Mouse (Mus musculus) MEL (cell line): ENCODE results near the gene Cdan1. TPM values are rescaled to one million over a fixed set of nuclear protein-coding genes. Genes with fewer than 3 reads are reported as not detected.

Experiments
- DNase-seq: peaks from one replicate; pipeline ENCODE4 v3.0.0; 2011; ENCODE audit warnings: low read depth, low spot score
- H3K27ac ChIP-seq: 2 replicates; pipeline ENCODE4 v1.5.1; 2012; ENCODE audit warnings: low read depth, mild to moderate bottlenecking, control low read depth, low read length, moderate library complexity; ENCODE audit not compliant: control insufficient read depth
- H3K27me3 ChIP-seq, 2 experiments: fragments of 150-350 bp in 1 of 2; sonication (generic) in 1 of 2; 2 replicates each; pipeline ENCODE4 v1.6.1; 2012; ENCODE audit warnings: low read length in 2 of 2, mild to moderate bottlenecking in 2 of 2, improper control_type of control experiment in 1 of 2, moderate library complexity in 1 of 2; ENCODE audit not compliant: insufficient read depth in 2 of 2, control insufficient read depth in 1 of 2
- H3K36me3 ChIP-seq, 2 experiments: 2 replicates each; pipeline ENCODE4 v1.6.1; 2012 to 2014; ENCODE audit warnings: low read length in 2 of 2, improper control_type of control experiment in 1 of 2, inconsistent platforms in 1 of 2, mild to moderate bottlenecking in 1 of 2; ENCODE audit not compliant: insufficient read depth in 2 of 2, control insufficient read depth in 1 of 2
- H3K4me1 ChIP-seq, 2 experiments: fragments of 150-350 bp in 1 of 2; sonication (generic) in 1 of 2; 2 replicates each; pipeline ENCODE4 v1.6.1; 2012; ENCODE audit warnings: low read length in 2 of 2, improper control_type of control experiment in 1 of 2, mild to moderate bottlenecking in 1 of 2; ENCODE audit not compliant: insufficient read depth in 2 of 2, control insufficient read depth in 1 of 2
- H3K4me3 ChIP-seq, 2 experiments: fragments of 150-350 bp in 1 of 2; sonication (generic) in 1 of 2; 2 replicates each; pipeline ENCODE4 v1.5.1; 2012; ENCODE audit warnings: low read depth in 2 of 2, low read length in 2 of 2, mild to moderate bottlenecking in 2 of 2, moderate library complexity in 2 of 2, control low read depth in 1 of 2, improper control_type of control experiment in 1 of 2; ENCODE audit not compliant: control insufficient read depth in 1 of 2, insufficient read depth in 1 of 2
- H3K79me2 ChIP-seq: 2 replicates; pipeline ENCODE4 v1.6.1; 2012; ENCODE audit warnings: mild to moderate bottlenecking, low read length, moderate library complexity; ENCODE audit not compliant: control insufficient read depth, poor library complexity, insufficient read depth
- H3K9ac ChIP-seq: 2 replicates; pipeline ENCODE4 v1.6.1; 2012; ENCODE audit warnings: low read depth, mild to moderate bottlenecking, control low read depth, low read length, moderate library complexity; ENCODE audit not compliant: control insufficient read depth, poor library complexity, severe bottlenecking
- H3K9me3 ChIP-seq: fragments of 150-350 bp; sonication (generic); replicated peaks from 2 replicates; pipeline ENCODE4 v1.6.1; 2012; ENCODE audit warnings: mild to moderate bottlenecking, low read length, improper control_type of control experiment, moderate library complexity; ENCODE audit not compliant: insufficient read depth
- BHLHE40 ChIP-seq: IDR thresholded peaks from 2 replicates; pipeline ENCODE4 v1.6.1; 2012; ENCODE audit warnings: low read depth, mild to moderate bottlenecking, inconsistent platforms, low read length, improper control_type of control experiment, borderline replicate concordance
- CHD1 ChIP-seq: IDR thresholded peaks from 2 replicates; pipeline ENCODE4 v1.6.1; 2012; ENCODE audit warnings: low read depth, mild to moderate bottlenecking, inconsistent platforms, low read length, improper control_type of control experiment
- CHD2 ChIP-seq: IDR thresholded peaks from 2 replicates; pipeline ENCODE4 v1.6.1; 2011; ENCODE audit warnings: low read length, improper control_type of control experiment
- E2F4 ChIP-seq: IDR thresholded peaks from 2 replicates; pipeline ENCODE4 v1.6.1; 2011; ENCODE audit warnings: low read depth, low read length, improper control_type of control experiment, borderline replicate concordance
- ELF1 ChIP-seq: IDR thresholded peaks from 2 replicates; pipeline ENCODE4 v1.6.1; 2014; ENCODE audit warnings: low read depth, mild to moderate bottlenecking, inconsistent platforms, low read length, improper control_type of control experiment, moderate library complexity
- EP300 ChIP-seq, 2 experiments: IDR thresholded peaks; 2 replicates each; pipeline ENCODE4 v1.6.1; 2011; ENCODE audit warnings: improper control_type of control experiment in 2 of 2, low read length in 2 of 2, low read depth in 1 of 2, mild to moderate bottlenecking in 1 of 2
- ETS1 ChIP-seq: IDR thresholded peaks from 2 replicates; pipeline ENCODE4 v1.6.1; 2012; ENCODE audit warnings: low read depth, mild to moderate bottlenecking, inconsistent platforms, low read length, improper control_type of control experiment, moderate library complexity
- GATA1 ChIP-seq: IDR thresholded peaks from 2 replicates; pipeline ENCODE4 v1.6.1; 2011; ENCODE audit warnings: low read depth, low read length, improper control_type of control experiment
- JUND ChIP-seq: IDR thresholded peaks from 2 replicates; pipeline ENCODE4 v1.6.1; 2011; ENCODE audit warnings: low read depth, mild to moderate bottlenecking, improper control_type of control experiment, low read length
- KAT2A ChIP-seq: conservative IDR thresholded peaks from 2 replicates; pipeline ENCODE4 v1.6.1; 2012; ENCODE audit warnings: low read depth, low read length, improper control_type of control experiment, inconsistent platforms
- MAFK ChIP-seq: IDR thresholded peaks from 2 replicates; pipeline ENCODE4 v1.6.1; 2011; ENCODE audit warnings: low read depth, mild to moderate bottlenecking, low read length, improper control_type of control experiment, borderline replicate concordance
- MXI1 ChIP-seq: IDR thresholded peaks from 2 replicates; pipeline ENCODE4 v1.6.1; 2011; ENCODE audit warnings: mild to moderate bottlenecking, low read depth, low read length, improper control_type of control experiment
- MYB ChIP-seq: IDR thresholded peaks from 2 replicates; pipeline ENCODE4 v1.6.1; 2011; ENCODE audit warnings: mild to moderate bottlenecking, low read depth, low read length, improper control_type of control experiment
- MYC ChIP-seq: IDR thresholded peaks from 2 replicates; pipeline ENCODE4 v1.6.1; 2011; ENCODE audit warnings: low read depth, mild to moderate bottlenecking, low read length, improper control_type of control experiment, moderate library complexity
- NELFE ChIP-seq: IDR thresholded peaks from 2 replicates; pipeline ENCODE4 v1.6.1; 2011; ENCODE audit warnings: low read depth, low read length, improper control_type of control experiment
- POLR2A ChIP-seq, 2 experiments: IDR thresholded peaks; 2 replicates each; pipeline ENCODE4 v1.6.1; 2011 to 2012; ENCODE audit warnings: low read length in 2 of 2, mild to moderate bottlenecking in 2 of 2, control low read depth in 1 of 2, improper control_type of control experiment in 1 of 2, low read depth in 1 of 2, moderate library complexity in 1 of 2; ENCODE audit not compliant: control insufficient read depth in 1 of 2, insufficient read depth in 1 of 2, poor library complexity in 1 of 2
- POLR2AphosphoS2 ChIP-seq: IDR thresholded peaks from 2 replicates; pipeline ENCODE4 v1.6.1; 2011; ENCODE audit warnings: low read length, improper control_type of control experiment
- POLR2AphosphoS5 ChIP-seq: IDR thresholded peaks from 2 replicates; pipeline ENCODE4 v1.6.1; 2012; ENCODE audit warnings: low read depth, borderline replicate concordance, mild to moderate bottlenecking, inconsistent platforms, low read length, moderate library complexity, mixed read lengths
- RCOR1 ChIP-seq: IDR thresholded peaks from 2 replicates; pipeline ENCODE4 v1.6.1; 2012; ENCODE audit warnings: low read depth, mild to moderate bottlenecking, inconsistent platforms, low read length, improper control_type of control experiment
- SIN3A ChIP-seq: IDR thresholded peaks from 2 replicates; pipeline ENCODE4 v1.6.1; 2012; ENCODE audit warnings: low read length, improper control_type of control experiment, inconsistent platforms
- TAL1 ChIP-seq: IDR thresholded peaks from 2 replicates; pipeline ENCODE4 v1.6.1; 2012; ENCODE audit warnings: mild to moderate bottlenecking, inconsistent platforms, low read length, moderate library complexity, mixed read lengths
- TBP ChIP-seq: IDR thresholded peaks from 2 replicates; pipeline ENCODE4 v1.8.0; 2011; ENCODE audit warnings: low read depth, low read length, improper control_type of control experiment
- TCF12 ChIP-seq: IDR thresholded peaks from 2 replicates; pipeline ENCODE4 v1.6.1; 2014; ENCODE audit warnings: low read depth, mild to moderate bottlenecking, inconsistent platforms, low read length, improper control_type of control experiment, moderate library complexity
- ZKSCAN1 ChIP-seq: IDR thresholded peaks from 2 replicates; pipeline ENCODE4 v1.6.1; 2012; ENCODE audit warnings: low read depth, mild to moderate bottlenecking, inconsistent platforms, low read length, improper control_type of control experiment, moderate library complexity
- ZMIZ1 ChIP-seq: IDR thresholded peaks from 2 replicates; pipeline ENCODE4 v1.6.1; 2012; ENCODE audit warnings: low read depth, mild to moderate bottlenecking, inconsistent platforms, low read length, improper control_type of control experiment, moderate library complexity
- polyA plus RNA-seq, 2 experiments: library from polyadenylated mRNA; stranded (reverse) in 1 of 2; unstranded in 1 of 2; fragments of >175 nt in 1 of 2; fragments of >200 nt in 1 of 2; gene quantifications; 2 replicates each; pipeline versions ENCODE4 v1.2.1 to v1.2.4; 2012; ENCODE audit warnings: low replicate concordance in 2 of 2, low read depth in 1 of 2; ENCODE audit not compliant: insufficient read length in 2 of 2, insufficient read depth in 1 of 2, missing spikeins in 1 of 2
- total RNA-seq: library from RNA; depleted of rRNA; stranded (reverse); fragments of 300-350 nt; gene quantifications from 2 replicates; pipeline ENCODE4 v1.2.3, GENCODE M21; 2012

Gene Cdan1
- total and polyA plus RNA-seq, 3 experiments = 10.9 to 27.6 TPM; not detected in 1

- peak; percentile 50; the same call in 1 of the 2 replicates for TF ChIP-seq MYB
- no peak for TF ChIP-seq KAT2A
- 0 out of 2 replicates have a peak, but pooled peaks have one; percentile 14 for TF ChIP-seq POLR2AphosphoS2
- TF ChIP-seq RCOR1 = peak; percentile 56; the same call in 1 of the 2 replicates
- peak; percentile 74 for TF ChIP-seq ETS1
- no peak for TF ChIP-seq ZKSCAN1
- TF ChIP-seq MAFK = 0 out of 2 replicates have a peak, but pooled peaks have one; percentile 21
- peak; percentile 21; the same call in 1 of the 2 replicates for TF ChIP-seq BHLHE40
- no peak for TF ChIP-seq ZMIZ1
- TF ChIP-seq EP300 (IDR thresholded peaks at IDR 0.05; ENCODE audit: low read depth in 1 of 2, low read length in 2 of 2) = peak; percentile 70 to 79
- TF ChIP-seq TCF12 = peak; percentile 76
- TF ChIP-seq GATA1 = peak; percentile 70
- TF ChIP-seq MXI1 = 0 out of 2 replicates have a peak, but pooled peaks have one; percentile 39
- no peak for TF ChIP-seq MYC
- no peaks in the 10 kb centered on the region for H3K9me3 ChIP-seq
- H3K36me3 ChIP-seq = peaks cover 0 to 22% of the 10 kb centered on the region in 2 experiments; a peak in 2 of 4 replicates
- H3K4me3 ChIP-seq = no peak overlapping the region
- H3K27ac ChIP-seq = no peak overlapping the region
- H3K79me2 ChIP-seq = no peaks in the 10 kb centered on the region
- DNase-seq = peak; percentile 66
- no peaks in the 10 kb centered on the region for H3K27me3 ChIP-seq
- H3K9ac ChIP-seq = no peak overlapping the region
- H3K4me1 ChIP-seq = peaks cover 14 to 20% of the 10 kb centered on the region in 2 experiments
Observed at GRCm38 (mm10) chr2:120710154-120710553, 139.8 kb downstream of the Cdan1 start.

GRCm38 (mm10) chr2:120707041-120707440 is 142.9 kb downstream of the Cdan1 start:
- Histone ChIP-seq H3K9me3 (no peaks in the 10 kb centered on the region), H3K9ac (no peak overlapping the region), H3K4me3 (no peak overlapping the region), H3K27ac (no peak overlapping the region), H3K27me3 (no peaks in the 10 kb centered on the region), H3K4me1 (peaks cover 14 to 17% of the 10 kb centered on the region in 2 experiments), H3K36me3 (peaks cover 0 to 17% of the 10 kb centered on the region in 2 experiments; a peak in 2 of 4 replicates), H3K79me2 (no peaks in the 10 kb centered on the region)
- TF ChIP-seq POLR2A (IDR thresholded peaks at IDR 0.05; ENCODE audit: control insufficient read depth in 1 of 2, insufficient read depth in 1 of 2, low read depth in 1 of 2, low read length in 2 of 2, poor library complexity in 1 of 2) = no peak
- TF ChIP-seq CHD2 = no peak
- no peak for TF ChIP-seq NELFE
- no peak for TF ChIP-seq ELF1
- TF ChIP-seq ETS1 = no peak
- no peak for TF ChIP-seq POLR2AphosphoS5
- no peak for TF ChIP-seq GATA1
- no peak for TF ChIP-seq SIN3A
- TF ChIP-seq E2F4 = no peak
- no peak for TF ChIP-seq TBP
- no peak for TF ChIP-seq TAL1
- TF ChIP-seq JUND = no peak
- no peak for TF ChIP-seq BHLHE40
- TF ChIP-seq ZKSCAN1 = no peak
- TF ChIP-seq CHD1 = no peak
- DNase-seq = no peak
